Mouse (Mus musculus) liver, adult 2 months (tissue): ENCODE results near the gene Cks1b. TPM values are rescaled to one million over a fixed set of nuclear protein-coding genes. Genes with fewer than 3 reads are reported as not detected.
A peak's percentile ranks its signal among the peaks of the same experiment; 100 is the strongest.

ENCODE experiments used
- DNase-seq: peaks from one replicate; pipeline ENCODE4 v3.0.0-alpha.2; 2011; ENCODE audit warnings: low read depth, low spot score; ENCODE audit errors: extremely low read depth
- H3K27ac ChIP-seq: fragments of 200-500 bp; replicated peaks from 2 replicates; pipeline ENCODE4 v1.5.1; 2012; ENCODE audit warnings: low read depth, mild to moderate bottlenecking, control low read depth, inconsistent platforms, low read length; ENCODE audit not compliant: insufficient read depth
- H3K27me3 ChIP-seq: fragments of 200-500 bp; 2 replicates; pipeline ENCODE4 v1.6.1; 2012; ENCODE audit warnings: mild to moderate bottlenecking, moderate library complexity, low read length, inconsistent platforms; ENCODE audit not compliant: control insufficient read depth, insufficient read depth
- H3K36me3 ChIP-seq: fragments of 200-500 bp; 2 replicates; pipeline ENCODE4 v1.6.1; 2012; ENCODE audit warnings: low read length, inconsistent platforms; ENCODE audit not compliant: control insufficient read depth, insufficient read depth
- H3K4me1 ChIP-seq: fragments of 200-500 bp; 2 replicates; pipeline ENCODE4 v1.6.1; 2011; ENCODE audit warnings: low read length; ENCODE audit not compliant: control insufficient read depth, insufficient read depth
- H3K4me3 ChIP-seq: fragments of 200-500 bp; 2 replicates; pipeline ENCODE4 v1.5.1; 2011; ENCODE audit warnings: low read depth, mild to moderate bottlenecking, control low read depth, low read length, moderate library complexity; ENCODE audit not compliant: insufficient read depth
- H3K79me2 ChIP-seq: fragments of 200-500 bp; 2 replicates; pipeline ENCODE4 v1.6.1; 2012; ENCODE audit warnings: inconsistent platforms, mild to moderate bottlenecking, low read length, moderate library complexity; ENCODE audit not compliant: control insufficient read depth, insufficient read depth
- H3K9ac ChIP-seq: fragments of 200-500 bp; 2 replicates; pipeline ENCODE4 v1.6.1; 2012; ENCODE audit warnings: low read depth, mild to moderate bottlenecking, control low read depth, inconsistent platforms, low read length
- CTCF ChIP-seq: fragments of 200-500 bp; IDR thresholded peaks from 2 replicates; pipeline ENCODE4 v1.5.1; 2011; ENCODE audit warnings: low read depth, low read length, control low read depth
- POLR2A ChIP-seq: fragments of 200-500 bp; IDR thresholded peaks from 2 replicates; pipeline ENCODE4 v1.6.1; 2011; ENCODE audit warnings: low read length, control low read depth; ENCODE audit not compliant: insufficient read depth; ENCODE audit errors: extremely low read depth
- WGBS: fragments of 180-500 bp; shearing (Covaris S2); methylation state at CpG from one replicate; pipeline ENCODE4 v1.1.7; 2018; 5-methylcytosine and 5-hydroxymethylcytosine counted together
- polyA plus RNA-seq: library from polyadenylated mRNA; depleted of rRNA; stranded (reverse); fragments of >200 nt; gene quantifications from 2 replicates; pipeline ENCODE4 v1.2.3, GENCODE M21; 2012; rRNA removed
- total RNA-seq: library from RNA; depleted of rRNA; stranded (reverse); fragments of >200 nt; gene quantifications from 2 replicates; pipeline ENCODE4 v1.2.3, GENCODE M21; 2014; rRNA removed

Cks1b gene
- total RNA-seq (3.0 and 6.0 TPM in 2 replicates), polyA plus RNA-seq (7.9 and 11.0 TPM in 2 replicates)

GRCm38 (mm10) chr3:89418170-89418860, at the start of gene Cks1b, which contains the start of gene Shc1:
TSS of gene Cks1b (minus strand) at chr3:89418383.
TSS of gene Shc1 (plus strand) at chr3:89418443.
- peaks cover 8% of the 10 kb centered on the region; the same call in 1 of the 2 replicates for H3K79me2 ChIP-seq
- DNase-seq: peak; percentile 100
- peaks cover 11% of the 10 kb centered on the region for H3K4me1 ChIP-seq
- peak within 1 kb of the TSS; percentile 99 for H3K27ac ChIP-seq
- under 1% methylated on average over 39 of the region's 39 CpGs for WGBS
- TF ChIP-seq POLR2A (0 out of 2 replicates have a peak, but pooled peaks have one; percentile 33), CTCF (no peak)
- H3K9ac ChIP-seq: peak within 1 kb of the TSS; percentile 81
- H3K36me3 ChIP-seq: peaks cover 4% of the 10 kb centered on the region
- H3K4me3 ChIP-seq: peak within 1 kb of the TSS; percentile 73
- H3K27me3 ChIP-seq: no peaks in the 10 kb centered on the region

GRCm38 (mm10) chr3:89458965-89459807, 41.0 kb upstream of the Cks1b start:
- peak overlapping the region; percentile 53 for H3K27ac ChIP-seq
- peak overlapping the region; percentile 77 for H3K9ac ChIP-seq
- 0 out of 2 replicates have a peak, but pooled peaks have one; percentile 36 for TF ChIP-seq POLR2A
- TF ChIP-seq CTCF: no peak
- WGBS: under 1% methylated on average over 36 of the region's 36 CpGs
- H3K79me2 ChIP-seq: no peaks in the 10 kb centered on the region
- H3K27me3 ChIP-seq: no peaks in the 10 kb centered on the region
- H3K4me3 ChIP-seq: peak overlapping the region; percentile 69
- H3K4me1 ChIP-seq: peaks cover 11% of the 10 kb centered on the region; the same call in 1 of the 2 replicates
- H3K36me3 ChIP-seq: no peaks in the 10 kb centered on the region; the same call in 1 of the 2 replicates
- peak; percentile 88 for DNase-seq

- H3K27ac ChIP-seq: peak overlapping the region; percentile 8
- H3K79me2 ChIP-seq: no peaks in the 10 kb centered on the region
- peaks cover 11% of the 10 kb centered on the region; the same call in 1 of the 2 replicates for H3K4me1 ChIP-seq
- no peak overlapping the region; the same call in 1 of the 2 replicates for H3K4me3 ChIP-seq
- WGBS: 43% methylated on average over 13 of the region's 13 CpGs
- H3K36me3 ChIP-seq: no peaks in the 10 kb centered on the region; the same call in 1 of the 2 replicates
- no peak overlapping the region for H3K9ac ChIP-seq
- peak; percentile 93 for DNase-seq
- TF ChIP-seq CTCF (no peak), POLR2A (no peak)
- H3K27me3 ChIP-seq: no peaks in the 10 kb centered on the region
Measured at GRCm38 (mm10) chr3:89458372-89458964, 40.3 kb upstream of the Cks1b start.

GRCm38 (mm10) chr3:89456726-89457665, 38.8 kb upstream of the Cks1b start:
- DNase-seq: peak; percentile 51

More at GRCm38 (mm10) chr3:89456726-89457665, 38.8 kb upstream of the Cks1b start:
- Histone ChIP-seq H3K27ac (no peak overlapping the region), H3K4me1 (peaks cover 11% of the 10 kb centered on the region; the same call in 1 of the 2 replicates), H3K9ac (no peak overlapping the region), H3K36me3 (no peaks in the 10 kb centered on the region; the same call in 1 of the 2 replicates), H3K4me3 (no peak overlapping the region), H3K27me3 (no peaks in the 10 kb centered on the region), H3K79me2 (no peaks in the 10 kb centered on the region)
- TF ChIP-seq POLR2A (no peak), CTCF (peak; percentile 88)
- 40% methylated on average over 10 of the region's 10 CpGs for WGBS
